Mouse (Mus musculus) heart, embryonic 15.5 days (tissue): ENCODE data around the gene Fbxw15. TPM values are rescaled to one million over a fixed set of nuclear protein-coding genes. Genes with fewer than 3 reads are reported as not detected.

Experiments
- polyA plus RNA-seq: library from polyadenylated mRNA; unstranded; fragments of >200 nt; fragmentation: Nextera tagmentation; extraction: Ambion mirVana; gene quantifications from 2 replicates; pipeline ENCODE4 v1.2.1, GENCODE M21; 2015

The Fbxw15 gene
- polyA plus RNA-seq, 1 experiment from 2014 or later = not detected

Other genes with a start within 250 kb of the Fbxw15 start
- not detected in 2 replicates for gene Fbxw28, start 228.6 kb downstream of the Fbxw15 start, polyA plus RNA-seq
- not detected in 2 replicates for gene Fbxw22, start 164.0 kb downstream of the Fbxw15 start, polyA plus RNA-seq
- gene Fbxw16, start 119.1 kb downstream of the Fbxw15 start, polyA plus RNA-seq = not detected in 2 replicates
- gene Fbxw19, start 72.4 kb downstream of the Fbxw15 start, polyA plus RNA-seq = not detected in 2 replicates
- gene Fbxw24, start 57.8 kb upstream of the Fbxw15 start, polyA plus RNA-seq = not detected in 2 replicates
- not detected in 2 replicates for gene Fbxw25, start 96.4 kb upstream of the Fbxw15 start, polyA plus RNA-seq
- not detected in 2 replicates for gene Fbxw18, start 134.4 kb upstream of the Fbxw15 start, polyA plus RNA-seq
- not detected in 2 replicates for gene Fbxw26, start 177.8 kb upstream of the Fbxw15 start, polyA plus RNA-seq
- not detected in 2 replicates for gene Fbxw27, start 222.4 kb upstream of the Fbxw15 start, polyA plus RNA-seq
- gene Spink8, start 244.0 kb upstream of the Fbxw15 start, polyA plus RNA-seq = 1.4 TPM in 1 of 2 replicates, not detected in the other